Mouse (Mus musculus) embryonic facial prominence, embryonic 11.5 days (tissue): ENCODE measurements around the gene Amigo2. TPM values are rescaled to one million over a fixed set of nuclear protein-coding genes. Genes with fewer than 3 reads are reported as not detected.

Experiments used
- ATAC-seq: fragments of 200-750 bp; cut with Nextera tagmentation; replicated peaks from 2 replicates; pipeline ENCODE4 v1.8.0; 2017; ENCODE audit warnings: low read depth; ENCODE audit not compliant: insufficient number of reproducible peaks, low FRiP score, low TSS enrichment
- DNase-seq: peaks from one replicate; pipeline ENCODE4 v3.0.0-alpha.2; 2015; ENCODE audit warnings: low spot score
- H3K27ac ChIP-seq: fragments of 300-500 bp; sonication (generic); replicated peaks from 2 replicates; pipeline ENCODE4 v1.5.1; 2014; ENCODE audit warnings: mild to moderate bottlenecking, low read depth, low read length, control low read depth
- H3K27me3 ChIP-seq: fragments of 300-500 bp; sonication (generic); 2 replicates; pipeline ENCODE4 v1.6.1; 2014; ENCODE audit warnings: mild to moderate bottlenecking, low read length, moderate library complexity, mixed read lengths; ENCODE audit not compliant: control insufficient read depth, insufficient read depth
- H3K36me3 ChIP-seq: fragments of 300-500 bp; sonication (generic); replicated peaks from 2 replicates; pipeline ENCODE4 v1.6.1; 2014; ENCODE audit warnings: low read depth, mild to moderate bottlenecking, low read length, moderate library complexity, mixed read lengths; ENCODE audit not compliant: control insufficient read depth, insufficient read depth
- H3K4me1 ChIP-seq: fragments of 300-500 bp; sonication (generic); 2 replicates; pipeline ENCODE4 v1.6.1; 2014; ENCODE audit warnings: low read length, mixed read lengths; ENCODE audit not compliant: control insufficient read depth, insufficient read depth
- H3K4me2 ChIP-seq: fragments of 300-500 bp; sonication (generic); 2 replicates; pipeline ENCODE4 v1.6.1; 2014; ENCODE audit warnings: low read depth, mild to moderate bottlenecking, control low read depth, low read length, moderate library complexity
- H3K4me3 ChIP-seq: fragments of 300-500 bp; sonication (generic); 2 replicates; pipeline ENCODE4 v1.5.1; 2014; ENCODE audit warnings: low read depth, low read length, control low read depth
- H3K9ac ChIP-seq: fragments of 300-500 bp; sonication (generic); replicated peaks from 2 replicates; pipeline ENCODE4 v1.6.1; 2014; ENCODE audit warnings: mild to moderate bottlenecking, control low read depth, low read length
- H3K9me3 ChIP-seq: fragments of 300-500 bp; sonication (generic); replicated peaks from 2 replicates; pipeline ENCODE4 v1.6.1; 2016; ENCODE audit warnings: mild to moderate bottlenecking, low read length, inconsistent platforms, mixed read lengths; ENCODE audit not compliant: control insufficient read depth
- WGBS: fragments of 180-500 bp; shearing (Covaris S2); extraction: QIAGEN DNeasy Blood & Tissue Kit; methylation state at CpG from one replicate; pipeline ENCODE4 v1.1.7; 2014; 5-methylcytosine and 5-hydroxymethylcytosine counted together
- polyA plus RNA-seq: library from polyadenylated mRNA; unstranded; fragments of >200 nt; fragmentation: Nextera tagmentation; extraction: Ambion mirVana; gene quantifications from 2 replicates; pipeline ENCODE4 v1.2.1, GENCODE M21; 2014

Gene Amigo2
- polyA plus RNA-seq, 1 experiment from 2014 or later = 5.9 TPM

DNA sequence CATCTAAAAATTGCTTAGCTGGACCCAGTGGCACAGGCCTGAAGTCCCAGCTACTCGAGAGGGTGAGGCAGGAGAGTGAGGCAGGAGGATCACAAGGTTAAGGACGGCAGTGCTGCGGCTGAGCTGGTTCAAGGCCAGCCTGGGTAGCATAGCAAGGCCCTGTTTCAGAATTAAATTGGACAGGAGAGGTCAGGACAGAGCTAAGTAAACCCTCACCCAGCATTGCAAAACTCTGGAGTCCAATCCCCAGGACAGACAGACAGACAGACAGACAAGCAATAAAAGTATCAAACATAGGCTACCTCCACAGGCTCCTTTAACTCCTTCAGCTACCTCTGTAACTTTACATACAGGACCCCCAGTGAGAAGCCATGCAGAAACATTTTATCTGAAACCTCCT lies 42.2 kb downstream of the Amigo2 start:
- H3K9ac ChIP-seq = no peak overlapping the region
- WGBS = 90% methylated on average over 3 of the region's 3 CpGs
- DNase-seq (no peak), ATAC-seq (no peak)
- no peaks in the 10 kb centered on the region for H3K4me1 ChIP-seq
- no peak overlapping the region for H3K4me2 ChIP-seq
- H3K27me3 ChIP-seq = no peaks in the 10 kb centered on the region
- H3K9me3 ChIP-seq = no peaks in the 10 kb centered on the region
- no peak overlapping the region for H3K27ac ChIP-seq
- H3K36me3 ChIP-seq = no peaks in the 10 kb centered on the region
- H3K4me3 ChIP-seq = no peak overlapping the region

- no peak overlapping the region for H3K4me3 ChIP-seq
- H3K27me3 ChIP-seq = no peaks in the 10 kb centered on the region
- DNase-seq = no peak
- no peak for ATAC-seq
- H3K27ac ChIP-seq = no peak overlapping the region
- no peak overlapping the region for H3K9ac ChIP-seq
- no peaks in the 10 kb centered on the region for H3K9me3 ChIP-seq
- WGBS = 59% methylated on average over 7 of the region's 7 CpGs
- no peaks in the 10 kb centered on the region for H3K36me3 ChIP-seq
- no peak overlapping the region for H3K4me2 ChIP-seq
- no peaks in the 10 kb centered on the region for H3K4me1 ChIP-seq
Observed at GRCm38 (mm10) chr15:97196644-97197043, 50.4 kb downstream of the Amigo2 start.

DNA sequence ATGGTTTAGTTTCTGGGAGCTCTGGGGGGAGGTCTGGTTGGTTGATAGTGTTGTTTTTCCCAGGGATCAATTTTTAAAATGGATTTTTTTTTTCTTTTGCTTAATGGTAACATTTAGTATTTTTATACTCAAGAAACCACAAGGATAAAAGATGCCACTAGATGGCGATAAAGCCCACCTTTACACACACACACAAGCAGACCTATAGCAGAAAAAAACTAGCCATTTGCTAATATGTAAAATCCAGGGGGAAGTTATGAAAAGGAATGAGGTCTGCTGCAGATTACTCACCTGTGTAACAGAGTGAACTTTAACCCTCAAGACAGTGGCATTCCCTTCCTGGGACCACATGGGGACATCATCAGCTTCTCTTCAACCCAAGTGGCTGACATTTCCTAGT lies 51.5 kb downstream of the Amigo2 start:
- H3K4me2 ChIP-seq = no peak overlapping the region
- H3K4me1 ChIP-seq = no peaks in the 10 kb centered on the region
- no peak overlapping the region for H3K9ac ChIP-seq
- no peaks in the 10 kb centered on the region for H3K27me3 ChIP-seq
- ATAC-seq (no peak), DNase-seq (peak; percentile 83)
- no peaks in the 10 kb centered on the region for H3K36me3 ChIP-seq
- WGBS = 0% methylated on average over 1 of the region's 1 CpGs
- H3K9me3 ChIP-seq = no peaks in the 10 kb centered on the region
- H3K27ac ChIP-seq = no peak overlapping the region
- H3K4me3 ChIP-seq = no peak overlapping the region

Other genes with a start within 250 kb of the Amigo2 start
- 61.2 and 71.1 TPM in 2 replicates for gene Slc38a4, start 191.3 kb downstream of the Amigo2 start, polyA plus RNA-seq
- gene Pced1b, start 180 bp downstream of the Amigo2 start, polyA plus RNA-seq = 3.0 and 4.3 TPM in 2 replicates